Mouse (Mus musculus) bone marrow, adult 2 months (tissue): ENCODE measurements at regions not wholly inside any gene's neighbourhood (a gene's known extent, or its start where the extent isn't known, plus 50 kb on each side); places are given as distances from the start of the nearest gene placed in this dataset.

Source experiments
- H3K27ac ChIP-seq: fragments of 200-500 bp; 2 replicates; pipeline ENCODE4 v1.5.1; 2012; ENCODE audit warnings: low read depth, mild to moderate bottlenecking, control low read depth, inconsistent platforms, low read length; ENCODE audit not compliant: control insufficient read depth, poor library complexity, insufficient read depth
- H3K4me1 ChIP-seq: fragments of 200-500 bp; 2 replicates; pipeline ENCODE4 v1.6.1; 2011; ENCODE audit warnings: low read length; ENCODE audit not compliant: control insufficient read depth, insufficient read depth
- H3K4me3 ChIP-seq: fragments of 200-500 bp; replicated peaks from 2 replicates; pipeline ENCODE3; 2011; ENCODE audit warnings: mild to moderate bottlenecking, low read depth, low read length, control low read depth; ENCODE audit not compliant: control insufficient read depth
- CTCF ChIP-seq: fragments of 200-500 bp; IDR thresholded peaks from 2 replicates; pipeline ENCODE4 v1.5.1; 2011; ENCODE audit warnings: low read length, control low read depth; ENCODE audit not compliant: control insufficient read depth, insufficient read depth
- POLR2A ChIP-seq: fragments of 200-500 bp; IDR thresholded peaks from 2 replicates; pipeline ENCODE4 v1.6.1; 2011; ENCODE audit warnings: low read depth, mild to moderate bottlenecking, control low read depth, low read length, borderline replicate concordance; ENCODE audit not compliant: control insufficient read depth
- WGBS: fragments of 180-500 bp; shearing (Covaris S2); methylation state at CpG from one replicate; pipeline ENCODE4 v1.1.7; 2018; 5-methylcytosine and 5-hydroxymethylcytosine counted together

DNA sequence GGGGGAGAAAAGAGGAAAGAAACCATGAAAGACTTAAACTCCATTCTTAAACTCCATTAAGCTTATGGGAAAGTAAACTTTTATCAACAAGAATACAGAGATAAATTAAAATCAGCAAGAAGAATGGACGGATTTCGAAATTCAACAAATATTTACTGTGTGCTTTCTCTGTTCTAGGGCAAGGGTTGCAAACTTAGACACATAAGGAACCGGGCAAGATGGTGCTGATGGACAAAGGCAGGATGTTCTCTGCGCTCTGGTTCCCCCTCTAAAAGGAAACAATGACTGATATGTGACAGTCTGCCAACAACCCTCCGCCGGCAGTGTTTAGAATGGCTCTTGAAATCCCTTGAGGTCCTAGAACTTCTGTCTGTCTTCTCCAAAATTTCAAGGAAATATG lies 99.0 kb upstream of the Bmp2 start:
- Histone ChIP-seq H3K27ac (no peak overlapping the region), H3K4me3 (no peak overlapping the region), H3K4me1 (no peaks in the 10 kb centered on the region)
- 63% methylated on average over 6 of the region's 6 CpGs for whole genome bisulfite sequencing
- TF ChIP-seq CTCF = no peak

DNA sequence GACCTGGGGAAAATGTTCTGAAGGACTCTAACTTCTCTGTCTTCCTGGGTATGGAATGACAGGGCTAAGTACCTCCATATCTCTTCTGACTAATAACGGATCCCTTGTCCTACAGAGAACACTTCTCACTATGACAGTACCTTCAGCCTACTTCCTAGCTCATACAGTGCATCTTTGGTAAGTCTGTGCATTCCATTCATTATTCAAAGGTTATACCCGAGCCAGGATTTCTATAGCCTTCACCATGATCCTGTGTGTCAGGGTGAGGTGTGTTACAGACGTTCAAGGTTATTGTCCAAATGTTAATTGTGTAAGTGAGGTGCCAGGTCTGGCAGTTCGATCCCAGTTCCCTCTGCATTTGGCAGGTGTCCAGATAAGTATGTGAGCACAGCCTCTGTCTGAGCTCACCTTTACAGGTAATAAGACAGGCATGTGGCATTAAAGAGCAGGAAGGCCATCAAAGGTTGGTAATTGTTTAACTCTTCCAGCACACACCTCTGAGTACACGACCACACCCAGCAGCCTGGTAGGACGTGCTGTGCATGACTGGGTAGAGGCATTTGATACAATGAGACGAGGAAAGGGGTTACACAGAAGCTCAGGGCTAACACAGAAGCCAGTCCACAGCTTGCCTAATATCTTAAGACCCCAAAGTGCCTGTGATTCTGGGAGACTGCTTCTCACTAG lies 96.3 kb upstream of the Bmp2 start:
- TF ChIP-seq POLR2A = no peak
- no peak for TF ChIP-seq CTCF
- H3K4me1 ChIP-seq = no peaks in the 10 kb centered on the region; the same call in 1 of the 2 replicates
- WGBS = 72% methylated on average over 7 of the region's 7 CpGs
- no peak overlapping the region for H3K4me3 ChIP-seq
- H3K27ac ChIP-seq = no peak overlapping the region

DNA sequence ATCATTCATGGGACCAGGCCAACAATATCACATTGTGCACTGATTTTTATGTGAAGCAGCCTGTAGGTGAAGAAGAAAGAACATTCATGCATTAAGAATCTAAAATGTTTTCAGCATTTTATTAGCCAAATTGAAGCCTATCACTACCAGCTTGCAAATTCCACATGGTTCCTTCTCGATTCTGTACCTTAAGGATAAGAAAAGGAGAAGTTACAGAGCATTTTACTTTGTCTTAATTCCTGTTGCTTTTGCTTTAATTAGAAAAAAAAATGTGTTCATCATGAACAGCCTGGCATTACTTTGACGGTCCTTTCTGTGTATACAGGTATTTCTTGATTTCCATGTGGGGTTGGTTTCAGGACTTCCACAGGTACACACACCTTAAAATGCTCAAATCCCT lies 95.2 kb upstream of the Bmp2 start:
- WGBS = 12% methylated on average over 2 of the region's 2 CpGs
- TF ChIP-seq CTCF (no peak), POLR2A (no peak)
- Histone ChIP-seq H3K4me3 (no peak overlapping the region), H3K27ac (no peak overlapping the region), H3K4me1 (no peaks in the 10 kb centered on the region; the same call in 1 of the 2 replicates)

DNA sequence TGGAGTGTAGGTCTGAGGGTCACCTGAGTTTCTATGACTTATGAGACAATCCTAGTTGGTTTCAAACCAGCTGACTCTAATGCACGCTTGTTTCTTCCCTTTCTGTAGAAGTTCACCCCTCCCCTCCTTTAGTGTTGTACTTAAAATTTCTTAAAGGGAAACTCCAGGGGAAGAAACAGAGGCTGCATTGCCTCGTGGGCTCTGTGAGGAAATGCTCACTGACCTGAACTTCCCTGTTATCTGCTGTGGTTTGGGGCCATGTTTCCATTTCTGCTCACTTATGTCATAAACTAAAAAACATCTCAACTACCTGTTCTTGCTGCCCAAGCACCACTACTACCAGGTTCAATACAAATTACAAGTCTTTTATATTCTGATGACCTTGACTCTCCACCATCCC lies 93.2 kb upstream of the Bmp2 start:
- no peak for TF ChIP-seq POLR2A
- TF ChIP-seq CTCF = no peak
- no peak overlapping the region for H3K27ac ChIP-seq
- no peak overlapping the region for H3K4me3 ChIP-seq
- WGBS = 1% methylated on average over 2 of the region's 2 CpGs
- H3K4me1 ChIP-seq = no peaks in the 10 kb centered on the region; the same call in 1 of the 2 replicates

DNA sequence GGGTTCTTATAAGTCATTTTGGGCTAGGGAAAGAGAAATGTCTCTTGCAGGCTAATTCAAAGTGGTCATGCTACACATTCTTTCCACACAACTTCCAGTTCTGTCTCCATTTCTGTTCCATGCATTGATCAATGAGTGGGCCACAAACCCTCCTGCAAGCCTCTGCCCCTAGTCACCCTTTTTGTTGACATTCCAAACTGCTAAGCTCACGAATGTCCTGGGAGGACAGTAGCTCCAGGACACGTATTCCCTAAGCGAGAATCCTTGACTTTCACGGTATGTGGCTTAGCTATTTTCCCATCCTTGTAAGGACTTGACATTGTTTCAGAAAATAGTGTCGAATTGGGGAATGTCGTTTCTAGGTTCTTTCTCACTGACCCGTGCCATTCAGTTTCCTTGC lies 91.1 kb upstream of the Bmp2 start:
- H3K27ac ChIP-seq = no peak overlapping the region
- no peaks in the 10 kb centered on the region; the same call in 1 of the 2 replicates for H3K4me1 ChIP-seq
- H3K4me3 ChIP-seq = no peak overlapping the region
- TF ChIP-seq CTCF (no peak), POLR2A (no peak)
- 76% methylated on average over 7 of the region's 7 CpGs for WGBS

DNA sequence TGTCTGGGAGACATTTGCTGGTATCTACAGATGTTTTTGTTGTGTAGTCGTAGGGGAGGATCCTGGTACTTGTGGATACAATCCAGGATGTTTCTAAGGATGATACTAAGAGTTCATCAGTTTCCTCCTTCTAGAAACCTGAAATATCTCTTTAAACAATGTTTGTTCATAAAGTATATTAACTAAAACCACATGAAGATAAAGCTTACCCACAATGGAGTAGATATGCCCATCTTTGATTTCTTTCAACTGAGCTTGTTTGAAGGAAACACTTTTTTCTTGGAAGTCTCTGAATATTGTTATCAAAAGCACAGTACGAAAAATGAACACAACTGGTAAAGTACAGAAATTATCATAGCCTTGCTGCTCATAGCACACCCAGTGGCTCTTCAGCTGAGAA lies 89.6 kb upstream of the Bmp2 start:
- 74% methylated on average over 2 of the region's 2 CpGs for WGBS
- Histone ChIP-seq H3K4me1 (no peaks in the 10 kb centered on the region; the same call in 1 of the 2 replicates), H3K27ac (no peak overlapping the region), H3K4me3 (no peak overlapping the region)
- no peak for TF ChIP-seq POLR2A
- TF ChIP-seq CTCF = no peak

DNA sequence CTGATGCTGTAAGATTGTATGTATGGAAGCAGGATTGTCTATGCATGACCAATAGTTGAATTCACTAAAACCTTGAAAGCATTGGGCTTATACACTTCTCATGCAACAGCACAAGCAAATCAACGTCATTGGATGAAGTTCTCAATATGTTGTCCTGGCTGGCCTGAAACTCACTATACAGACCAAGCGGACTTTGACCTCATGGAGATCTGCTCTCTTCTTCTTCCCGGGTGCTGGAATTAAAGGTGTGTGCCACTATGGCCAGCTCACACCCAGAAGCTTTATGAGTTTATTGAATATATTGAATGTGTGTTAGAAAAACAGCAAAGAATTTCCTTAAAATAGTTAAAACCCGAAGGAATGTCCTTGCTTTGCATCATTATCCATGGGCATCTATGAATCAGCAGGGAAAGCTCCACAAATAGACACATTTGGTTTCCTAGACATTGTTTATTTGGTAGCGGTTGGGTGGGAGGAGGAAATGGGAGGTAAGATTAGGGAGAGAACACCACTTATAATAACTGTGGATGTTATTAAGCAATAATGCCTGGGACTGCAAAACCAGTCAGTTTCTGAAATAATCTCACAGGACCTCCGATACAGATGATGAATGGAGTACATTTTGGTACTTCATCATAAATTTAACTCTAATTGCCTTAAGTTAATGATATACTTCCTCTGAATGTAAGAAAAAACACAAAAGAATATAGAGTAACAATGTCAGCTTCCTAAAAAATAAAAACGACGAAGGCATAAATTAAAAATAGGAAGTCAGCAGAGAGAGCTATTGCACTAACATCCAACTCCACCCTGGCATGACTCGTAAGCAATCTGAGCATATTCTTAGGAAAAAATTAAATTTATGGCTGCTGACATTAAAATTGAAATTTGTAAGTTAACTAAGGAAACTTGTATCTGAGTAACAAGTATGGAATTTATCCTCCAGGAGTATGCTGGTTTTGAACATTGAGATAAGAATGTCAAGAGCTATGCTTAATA lies 84.5 kb upstream of the Bmp2 start:
- H3K27ac ChIP-seq = no peak overlapping the region
- no peak for TF ChIP-seq POLR2A
- TF ChIP-seq CTCF = no peak
- 36% methylated on average over 9 of the region's 9 CpGs for WGBS
- no peaks in the 10 kb centered on the region for H3K4me1 ChIP-seq
- H3K4me3 ChIP-seq = no peak overlapping the region

DNA sequence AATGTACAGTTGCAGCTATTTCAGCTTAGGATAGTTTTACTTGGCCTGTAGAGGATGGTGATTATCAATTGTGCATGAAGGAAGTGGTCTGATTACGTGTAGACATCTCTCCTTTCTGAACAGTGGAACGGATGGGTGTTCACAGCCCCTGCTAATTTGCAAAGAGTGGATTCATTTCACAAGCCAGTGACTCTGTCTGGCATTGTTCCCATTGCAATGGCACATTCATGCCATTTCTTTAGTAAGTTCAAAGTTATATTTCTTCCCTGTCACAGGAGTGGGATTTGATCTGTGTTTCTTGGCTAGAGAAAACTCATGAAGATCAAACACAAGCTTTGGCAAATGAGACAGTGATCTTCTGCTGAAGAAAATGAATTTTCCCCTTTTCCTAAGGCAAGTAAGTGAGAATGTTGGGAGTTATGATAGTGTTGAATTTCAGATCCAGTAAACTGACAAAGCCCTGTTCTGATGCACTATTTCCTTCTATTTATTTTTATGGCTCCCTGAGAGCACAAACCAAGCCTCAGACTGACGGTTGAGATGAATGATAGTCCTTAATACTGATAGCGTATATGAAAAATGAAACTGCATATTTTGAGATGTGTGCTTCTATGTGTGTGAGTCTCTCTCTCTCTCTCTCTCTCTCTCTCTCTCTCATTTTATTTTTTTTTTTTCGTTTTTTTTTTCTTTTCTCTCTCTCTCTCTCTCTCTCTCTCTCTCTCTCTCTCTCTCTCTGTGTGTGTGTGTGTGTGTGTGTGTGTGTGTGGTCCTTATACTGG lies 78.8 kb upstream of the Bmp2 start:
- WGBS = 33% methylated on average over 5 of the region's 5 CpGs
- Histone ChIP-seq H3K4me1 (no peaks in the 10 kb centered on the region), H3K4me3 (no peak overlapping the region), H3K27ac (no peak overlapping the region)
- TF ChIP-seq CTCF = no peak
- TF ChIP-seq POLR2A = no peak
